ENCODE assay signal across 13 mouse cellular contexts in the genomic region with DNA sequence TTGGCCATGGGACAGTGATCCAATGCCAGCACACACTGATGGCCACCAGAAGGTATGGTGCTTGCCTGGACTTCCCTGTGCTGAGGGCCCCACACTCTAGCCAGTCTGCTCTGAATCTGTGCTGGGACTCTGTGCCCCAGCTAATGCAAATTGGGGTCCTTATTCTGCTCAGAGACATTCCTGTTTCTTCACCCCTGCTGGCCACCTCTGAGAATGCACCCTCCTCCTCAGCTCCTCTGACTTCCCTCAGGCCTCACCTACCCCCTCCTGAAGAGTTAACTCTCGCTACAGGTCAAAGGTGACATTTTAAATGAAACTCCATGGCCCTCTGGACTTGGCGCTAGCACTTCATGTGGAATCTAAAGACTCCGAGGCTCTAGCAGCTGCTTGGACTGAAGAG.
DNase-seq lines count a peak whose midpoint lies in the region; ATAC-seq and TF ChIP-seq lines count a peak whose summit lies in the region.
"Had no signal": no experiment of that assay in that cellular context is flagged by ENCODE, and none has a peak within 500 bp of the region (broad histone marks: within the 10 kb centered on the region; RNA-seq: fewer than 3 reads in every experiment).

No protein-coding gene starts in this region.

- H3K9ac ChIP-seq in heart, postnatal 0 days (replicated peaks; ENCODE audit: low read depth, low read length) = no peak overlapping the region
- H3K9ac ChIP-seq in lung, embryonic 14.5 days = no peak overlapping the region
- H3K9ac ChIP-seq: liver, embryonic 15.5 days had no signal

- no peak for TF ChIP-seq EP300 in heart, postnatal 0 days (IDR thresholded peaks at IDR 0.05; ENCODE audit: low read depth)

- TF ChIP-seq POLR2A in lung, adult 2 months (IDR thresholded peaks at IDR 0.05; ENCODE audit: borderline replicate concordance, extremely low read depth, low read depth, low read length) = no peak

- no peaks in the 10 kb centered on the region for H3K36me3 ChIP-seq in heart, postnatal 0 days (replicated peaks; ENCODE audit: control insufficient read depth, insufficient read depth, low read length)
- H3K36me3 ChIP-seq in lung, embryonic 14.5 days (ENCODE audit: insufficient read depth) = no peaks in the 10 kb centered on the region
- H3K36me3 ChIP-seq: liver, embryonic 15.5 days had no signal

- TF ChIP-seq CTCF in heart, postnatal 0 days (IDR thresholded peaks at IDR 0.05; ENCODE audit: low read depth) = peak; percentile 12; the same call in 1 of the 2 replicates
- peak; percentile 51 for TF ChIP-seq CTCF in lung, embryonic 14.5 days (IDR thresholded peaks at IDR 0.05; ENCODE audit: low read depth)
- no peak for TF ChIP-seq CTCF in lung, adult 2 months (IDR thresholded peaks at IDR 0.05; ENCODE audit: insufficient read depth, low read length)

- H3K4me3 ChIP-seq in heart, postnatal 0 days (ENCODE audit: low read depth, low read length) = no peak overlapping the region
- no peak overlapping the region for H3K4me3 ChIP-seq in lung, embryonic 14.5 days (ENCODE audit: low read depth, low read length)
- no peak overlapping the region for H3K4me3 ChIP-seq in lung, adult 2 months (replicated peaks; ENCODE audit: extremely low read depth, low read depth, low read length)
- H3K4me3 ChIP-seq: liver, embryonic 15.5 days had no signal

- WGBS in heart, postnatal 0 days = 38% methylated on average over 3 of the region's 3 CpGs
- WGBS in lung, embryonic 14.5 days = 18% methylated on average over 3 of the region's 3 CpGs
- WGBS in lung, adult 2 months = 24% methylated on average over 3 of the region's 3 CpGs

- no peak overlapping the region for H3K27ac ChIP-seq in heart, postnatal 0 days (ENCODE audit: low read depth)
- no peak overlapping the region for H3K27ac ChIP-seq in lung, embryonic 14.5 days (ENCODE audit: low read depth)
- H3K27ac ChIP-seq: liver, embryonic 15.5 days had no signal

- H3K4me1 ChIP-seq in heart, postnatal 0 days (ENCODE audit: control insufficient read depth, insufficient read depth) = no peaks in the 10 kb centered on the region
- H3K4me1 ChIP-seq in lung, embryonic 14.5 days (ENCODE audit: insufficient read depth) = no peaks in the 10 kb centered on the region
- H3K4me1 ChIP-seq in lung, adult 2 months (ENCODE audit: control insufficient read depth, insufficient read depth, low read length) = no peaks in the 10 kb centered on the region
- H3K4me1 ChIP-seq: liver, embryonic 15.5 days had no signal

- no peaks in the 10 kb centered on the region for H3K27me3 ChIP-seq in heart, postnatal 0 days (ENCODE audit: control insufficient read depth, insufficient read depth, low read length)
- H3K27me3 ChIP-seq in lung, embryonic 14.5 days (ENCODE audit: insufficient read depth, low read length) = no peaks in the 10 kb centered on the region
- H3K27me3 ChIP-seq: liver, embryonic 15.5 days had no signal

- H3K9me3 ChIP-seq in heart, postnatal 0 days (replicated peaks; ENCODE audit: control insufficient read depth, low read length) = no peaks in the 10 kb centered on the region
- no peaks in the 10 kb centered on the region for H3K9me3 ChIP-seq in lung, embryonic 14.5 days (ENCODE audit: low read depth, low read length)
- H3K9me3 ChIP-seq: liver, embryonic 15.5 days had no signal

- no peak for DNase-seq in heart, postnatal 0 days (ENCODE audit: low spot score)
- no peak for DNase-seq in heart, adult 9 months (ENCODE audit: low spot score in 2 of 2)
- peak; percentile 5 for DNase-seq in lung, embryonic 14.5 days
- DNase-seq in lung, adult 2 months = no peak
- peak; percentile 24 for DNase-seq in WW6 (ENCODE audit: low read depth, low spot score)
- DNase-seq in mesoderm, embryonic 11.5 days (ENCODE audit: low read depth, low spot score) = peak; percentile 45
- DNase-seq in layer of hippocampus, adult 9-11 months = no peak
- DNase-seq in layer of hippocampus, adult 11-12 months (ENCODE audit: low spot score) = no peak
- DNase-seq: cerebellum, adult 11-12 months; gastrocnemius, postnatal 36 days; midbrain, embryonic 14.5 days had no signal

- H3K4me2 ChIP-seq in heart, postnatal 0 days (ENCODE audit: low read depth, low read length) = no peak overlapping the region
- no peak overlapping the region for H3K4me2 ChIP-seq in lung, embryonic 14.5 days
- H3K4me2 ChIP-seq: liver, embryonic 15.5 days had no signal

- ATAC-seq in heart, postnatal 0 days (ENCODE audit: insufficient read depth, low read depth) = no peak
- ATAC-seq in lung, embryonic 14.5 days (ENCODE audit: insufficient read depth) = no peak
- ATAC-seq: activated CD4-positive, CD25-positive, alpha-beta regulatory T cell, adult 4 months had no signal

Comparison
In these comparisons a context has a peak if more than half of its experiments do, and no peak if none do; other contexts are left out.
1. DNase-seq: peak in lung, embryonic 14.5 days (single experiment), WW6 (single experiment) and mesoderm, embryonic 11.5 days (single experiment); none in heart, postnatal 0 days (single experiment), heart, adult 9 months (0 of 2), lung, adult 2 months (single experiment), layer of hippocampus, adult 9-11 months (single experiment) and layer of hippocampus, adult 11-12 months (single experiment).